Mouse (Mus musculus): ENCODE measurements around the gene Hdac5. TPM values are rescaled to one million over a fixed set of nuclear protein-coding genes. Genes with fewer than 3 reads are reported as not detected.
A peak's percentile ranks its signal among the peaks of the same experiment; 100 is the strongest.

Gene Hdac5
- polyA plus RNA-seq, 1 experiment from 2014 or later, result 65.6 TPM

GRCm38 (mm10) chr11:102266631-102267355, 36.8 kb upstream of the Hdac5 start:
- DNase-seq (ENCODE audit: low spot score) (no peak), ATAC-seq (no peak)
- Histone ChIP-seq H3K9ac (replicated peaks; ENCODE audit: low read depth) (no peak overlapping the region), H3K27me3 (replicated peaks; ENCODE audit: insufficient read depth, low read length) (no peaks in the 10 kb centered on the region), H3K4me1 (ENCODE audit: insufficient read depth, low read depth, low read length) (no peaks in the 10 kb centered on the region), H3K36me3 (ENCODE audit: insufficient read depth, low read length) (no peaks in the 10 kb centered on the region), H3K9me3 (ENCODE audit: low read length) (no peaks in the 10 kb centered on the region), H3K4me2 (replicated peaks; ENCODE audit: low read depth, low read length) (no peak overlapping the region), H3K4me3 (ENCODE audit: low read depth, low read length) (no peak overlapping the region), H3K27ac (ENCODE audit: low read length) (no peak overlapping the region)
- TF ChIP-seq CTCF (IDR thresholded peaks at IDR 0.05) (no peak), EP300 (IDR thresholded peaks at IDR 0.05) (no peak)
- 82% methylated on average over 8 of the region's 8 CpGs for WGBS

GRCm38 (mm10) chr11:102265816-102266215, 35.9 kb upstream of the Hdac5 start:
- H3K4me1 ChIP-seq (ENCODE audit: insufficient read depth, low read depth, low read length), result no peaks in the 10 kb centered on the region
- DNase-seq (ENCODE audit: low spot score) (no peak), ATAC-seq (no peak)
- no peaks in the 10 kb centered on the region for H3K36me3 ChIP-seq (ENCODE audit: insufficient read depth, low read length)
- no peaks in the 10 kb centered on the region for H3K27me3 ChIP-seq (replicated peaks; ENCODE audit: insufficient read depth, low read length)
- no peak overlapping the region for H3K4me3 ChIP-seq (ENCODE audit: low read depth, low read length)
- no peak overlapping the region for H3K4me2 ChIP-seq (replicated peaks; ENCODE audit: low read depth, low read length)
- 68% methylated on average over 14 of the region's 14 CpGs for WGBS
- no peaks in the 10 kb centered on the region for H3K9me3 ChIP-seq (ENCODE audit: low read length)
- no peak overlapping the region for H3K9ac ChIP-seq (replicated peaks; ENCODE audit: low read depth)
- H3K27ac ChIP-seq (ENCODE audit: low read length), result no peak overlapping the region
- no peak for TF ChIP-seq CTCF (IDR thresholded peaks at IDR 0.05)
- TF ChIP-seq EP300 (IDR thresholded peaks at IDR 0.05), result no peak

- no peaks in the 10 kb centered on the region for H3K27me3 ChIP-seq (replicated peaks; ENCODE audit: insufficient read depth, low read length)
- H3K9me3 ChIP-seq (ENCODE audit: low read length), result no peaks in the 10 kb centered on the region
- no peak overlapping the region for H3K4me3 ChIP-seq (ENCODE audit: low read depth, low read length)
- H3K36me3 ChIP-seq (ENCODE audit: insufficient read depth, low read length), result no peaks in the 10 kb centered on the region
- H3K4me1 ChIP-seq (ENCODE audit: insufficient read depth, low read depth, low read length), result no peaks in the 10 kb centered on the region
- WGBS, result 92% methylated on average over 7 of the region's 7 CpGs
- H3K4me2 ChIP-seq (replicated peaks; ENCODE audit: low read depth, low read length), result no peak overlapping the region
- ATAC-seq (no peak), DNase-seq (ENCODE audit: low spot score) (no peak)
- TF ChIP-seq EP300 (IDR thresholded peaks at IDR 0.05) (no peak), CTCF (IDR thresholded peaks at IDR 0.05) (no peak)
- no peak overlapping the region for H3K9ac ChIP-seq (replicated peaks; ENCODE audit: low read depth)
- H3K27ac ChIP-seq (ENCODE audit: low read length), result no peak overlapping the region
These were observed 33.2 kb upstream of the Hdac5 start for GRCm38 (mm10) chr11:102263211-102263610.

- DNase-seq (ENCODE audit: low spot score), result peak; percentile 39
- TF ChIP-seq EP300 (IDR thresholded peaks at IDR 0.05), result no peak
- TF ChIP-seq CTCF (IDR thresholded peaks at IDR 0.05), result peak; percentile 49
- Histone ChIP-seq H3K27ac (ENCODE audit: low read length) (no peak overlapping the region), H3K27me3 (replicated peaks; ENCODE audit: insufficient read depth, low read length) (no peaks in the 10 kb centered on the region), H3K9ac (replicated peaks; ENCODE audit: low read depth) (no peak overlapping the region), H3K9me3 (ENCODE audit: low read length) (no peaks in the 10 kb centered on the region), H3K4me1 (ENCODE audit: insufficient read depth, low read depth, low read length) (no peaks in the 10 kb centered on the region), H3K36me3 (ENCODE audit: insufficient read depth, low read length) (no peaks in the 10 kb centered on the region), H3K4me2 (replicated peaks; ENCODE audit: low read depth, low read length) (no peak overlapping the region), H3K4me3 (ENCODE audit: low read depth, low read length) (no peak overlapping the region)
- ATAC-seq, result no peak
- WGBS, result 93% methylated on average over 3 of the region's 3 CpGs
These were observed 28.6 kb upstream of the Hdac5 start for GRCm38 (mm10) chr11:102258521-102258920.

DNA sequence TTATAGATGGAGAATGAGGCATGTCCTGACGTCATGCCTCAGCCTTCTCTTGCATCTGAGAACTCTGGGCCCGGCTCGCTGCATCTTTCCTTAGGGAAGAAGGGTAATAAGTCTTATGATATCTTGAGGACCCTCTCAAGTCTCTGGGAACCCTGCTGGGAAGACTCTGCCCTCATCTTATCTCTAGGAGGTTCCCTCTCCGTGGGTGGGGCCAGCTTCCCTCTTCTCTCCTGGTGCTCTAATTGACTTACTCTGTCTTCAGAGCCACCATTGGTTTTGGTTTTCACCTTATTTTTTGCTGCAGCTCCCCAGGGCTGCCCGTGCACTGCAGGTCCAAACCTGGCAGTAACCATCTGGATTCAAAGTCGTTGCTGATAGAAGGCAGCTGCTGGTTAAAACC, 28.1 kb upstream of the Hdac5 start:
- Histone ChIP-seq H3K4me3 (ENCODE audit: low read depth, low read length) (no peak overlapping the region), H3K27me3 (replicated peaks; ENCODE audit: insufficient read depth, low read length) (no peaks in the 10 kb centered on the region), H3K4me1 (ENCODE audit: insufficient read depth, low read depth, low read length) (no peaks in the 10 kb centered on the region), H3K27ac (ENCODE audit: low read length) (no peak overlapping the region), H3K4me2 (replicated peaks; ENCODE audit: low read depth, low read length) (no peak overlapping the region), H3K36me3 (ENCODE audit: insufficient read depth, low read length) (no peaks in the 10 kb centered on the region), H3K9ac (replicated peaks; ENCODE audit: low read depth) (no peak overlapping the region), H3K9me3 (ENCODE audit: low read length) (no peaks in the 10 kb centered on the region)
- DNase-seq (ENCODE audit: low spot score) (no peak), ATAC-seq (no peak)
- no peak for TF ChIP-seq EP300 (IDR thresholded peaks at IDR 0.05)
- TF ChIP-seq CTCF (IDR thresholded peaks at IDR 0.05), result no peak
- 79% methylated on average over 6 of the region's 6 CpGs for WGBS

DNA sequence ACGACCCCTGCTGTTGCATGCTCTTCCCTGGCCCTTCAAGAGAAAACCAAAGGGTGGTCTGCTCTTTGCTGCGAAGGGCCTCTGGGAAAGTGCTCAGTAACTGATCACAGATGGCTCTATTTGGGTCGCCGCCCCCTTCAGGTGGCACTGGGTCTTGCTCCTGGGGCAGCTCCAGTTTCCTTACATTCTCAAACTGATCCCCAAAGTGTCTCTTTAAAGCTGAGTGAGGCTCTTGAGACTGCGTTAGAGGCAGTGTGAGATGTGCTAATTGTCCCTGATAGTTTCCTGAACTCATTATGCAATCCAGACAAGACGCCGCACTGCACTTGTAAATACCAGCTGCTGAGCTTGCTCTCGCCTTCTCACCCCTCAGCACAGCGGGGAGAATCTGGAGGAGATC, 27.5 kb upstream of the Hdac5 start:
- H3K27ac ChIP-seq (ENCODE audit: low read length), result no peak overlapping the region
- peak; percentile 37 for ATAC-seq
- 32% methylated on average over 9 of the region's 9 CpGs for WGBS
- H3K9ac ChIP-seq (replicated peaks; ENCODE audit: low read depth), result no peak overlapping the region
- no peaks in the 10 kb centered on the region for H3K4me1 ChIP-seq (ENCODE audit: insufficient read depth, low read depth, low read length)
- H3K4me3 ChIP-seq (ENCODE audit: low read depth, low read length), result no peak overlapping the region
- DNase-seq (ENCODE audit: low spot score), result peak; percentile 40
- no peaks in the 10 kb centered on the region for H3K36me3 ChIP-seq (ENCODE audit: insufficient read depth, low read length)
- peak; percentile 63 for TF ChIP-seq CTCF (IDR thresholded peaks at IDR 0.05)
- TF ChIP-seq EP300 (IDR thresholded peaks at IDR 0.05), result no peak
- H3K27me3 ChIP-seq (replicated peaks; ENCODE audit: insufficient read depth, low read length), result no peaks in the 10 kb centered on the region
- H3K4me2 ChIP-seq (replicated peaks; ENCODE audit: low read depth, low read length), result no peak overlapping the region
- H3K9me3 ChIP-seq (ENCODE audit: low read length), result no peaks in the 10 kb centered on the region
